Mouse (Mus musculus) myocyte (in vitro differentiated cells): ENCODE data around the gene Sox5. TPM values are rescaled to one million over a fixed set of nuclear protein-coding genes. Genes with fewer than 3 reads are reported as not detected.

Experiments
- H3K27me3 ChIP-seq: one replicate; pipeline ENCODE4 v1.6.1; 2011; ENCODE audit not compliant: control insufficient read depth, insufficient read depth, insufficient read length
- H3K36me3 ChIP-seq: one replicate; pipeline ENCODE4 v1.6.1; 2011; ENCODE audit not compliant: control insufficient read depth, insufficient read depth
- H3K4me2 ChIP-seq: one replicate; pipeline ENCODE4 v1.6.1; 2011; ENCODE audit warnings: low read depth, control low read depth
- H3K4me3 ChIP-seq: one replicate; pipeline ENCODE4 v1.5.1; 2011; ENCODE audit warnings: mild to moderate bottlenecking, control low read depth, moderate library complexity
- H3K79me2 ChIP-seq: one replicate; pipeline ENCODE4 v1.6.1; 2011; ENCODE audit not compliant: control insufficient read depth, insufficient read depth
- H3ac ChIP-seq: one replicate; pipeline ENCODE4 v1.6.1; 2011; ENCODE audit not compliant: control insufficient read depth, insufficient read length
- CEBPB ChIP-seq: IDR thresholded peaks from 2 replicates; pipeline ENCODE4 v1.6.1; 2011; ENCODE audit warnings: mild to moderate bottlenecking, moderate library complexity; ENCODE audit not compliant: poor library complexity, insufficient read depth, severe bottlenecking
- E2F4 ChIP-seq: IDR thresholded peaks from one replicate; pipeline ENCODE4 v1.6.1; 2011; ENCODE audit warnings: mild to moderate bottlenecking, control low read depth, moderate library complexity; ENCODE audit not compliant: insufficient read depth
- MAX ChIP-seq: IDR thresholded peaks from one replicate; pipeline ENCODE4 v1.6.1; 2011; ENCODE audit warnings: low read depth, mild to moderate bottlenecking, control low read depth
- MYOD1 ChIP-seq, 3 experiments: IDR thresholded peaks; one replicate each; pipeline ENCODE4 v1.6.1; 2011; ENCODE audit warnings: control low read depth in 2 of 3, low read depth in 2 of 3, mild to moderate bottlenecking in 2 of 3, moderate library complexity in 1 of 3; ENCODE audit not compliant: insufficient read length in 2 of 3, control insufficient read depth in 1 of 3
- MYOG ChIP-seq, 3 experiments: IDR thresholded peaks; one replicate each; pipeline ENCODE4 v1.6.1; 2011; ENCODE audit warnings: control low read depth in 2 of 3, low read depth in 2 of 3, mild to moderate bottlenecking in 2 of 3; ENCODE audit not compliant: insufficient read length in 2 of 3, control insufficient read depth in 1 of 3, insufficient read depth in 1 of 3
- POLR2A ChIP-seq: IDR thresholded peaks from one replicate; pipeline ENCODE4 v1.6.1; 2011; ENCODE audit warnings: low read depth, mild to moderate bottlenecking, control low read depth, moderate library complexity; ENCODE audit not compliant: insufficient read length
- POLR2AphosphoS2 ChIP-seq: IDR thresholded peaks from one replicate; pipeline ENCODE4 v1.6.1; 2011; ENCODE audit warnings: low read depth, control low read depth; ENCODE audit not compliant: insufficient read length
- REST ChIP-seq: IDR thresholded peaks from one replicate; pipeline ENCODE4 v1.6.1; 2011; ENCODE audit warnings: mild to moderate bottlenecking, control low read depth, moderate library complexity; ENCODE audit not compliant: insufficient read depth, insufficient read length
- SRF ChIP-seq: IDR thresholded peaks from one replicate; pipeline ENCODE4 v1.6.1; 2011; ENCODE audit warnings: low read depth; ENCODE audit not compliant: control insufficient read depth, insufficient read length
- TCF12 ChIP-seq: IDR thresholded peaks from one replicate; pipeline ENCODE4 v1.6.1; 2011; ENCODE audit warnings: mild to moderate bottlenecking, control low read depth; ENCODE audit not compliant: poor library complexity, insufficient read depth, severe bottlenecking
- TCF3 ChIP-seq: IDR thresholded peaks from one replicate; pipeline ENCODE4 v1.6.1; 2011; ENCODE audit warnings: low read depth, control low read depth; ENCODE audit not compliant: insufficient read length
- USF1 ChIP-seq: IDR thresholded peaks from one replicate; pipeline ENCODE4 v1.6.1; 2011; ENCODE audit warnings: low read depth, mild to moderate bottlenecking, control low read depth, moderate library complexity
- polyA plus RNA-seq: library from polyadenylated mRNA; unstranded; fragments of >200 nt; fragmentation: generic; extraction: Trizol; gene quantifications from one replicate; pipeline ENCODE4 v1.2.1, GENCODE M21; 2012; ENCODE audit warnings: missing spikeins

Gene Sox5
- polyA plus RNA-seq, 1 experiment, result 0.50 TPM

GRCm38 (mm10) chr6:144251222-144252170, 530.3 kb downstream of the Sox5 start:
- H3K36me3 ChIP-seq, result no peaks in the 10 kb centered on the region
- no peaks in the 10 kb centered on the region for H3K79me2 ChIP-seq
- no peak for TF ChIP-seq MYOD1 (IDR thresholded peaks at IDR 0.05; ENCODE audit: control insufficient read depth in 1 of 3, insufficient read length in 2 of 3, low read depth in 2 of 3)
- no peak for TF ChIP-seq SRF
- H3K4me3 ChIP-seq, result no peak overlapping the region
- no peak overlapping the region for H3ac ChIP-seq
- H3K27me3 ChIP-seq, result no peaks in the 10 kb centered on the region
- H3K4me2 ChIP-seq, result no peak overlapping the region

- Histone ChIP-seq H3K36me3 (no peaks in the 10 kb centered on the region), H3ac (no peak overlapping the region), H3K4me2 (no peak overlapping the region), H3K27me3 (no peaks in the 10 kb centered on the region), H3K79me2 (no peaks in the 10 kb centered on the region), H3K4me3 (no peak overlapping the region)
- no peak for TF ChIP-seq CEBPB
- no peak for TF ChIP-seq REST
- TF ChIP-seq MAX, result no peak
- no peak for TF ChIP-seq TCF3
- no peak for TF ChIP-seq USF1
- no peak for TF ChIP-seq POLR2AphosphoS2
- no peak for TF ChIP-seq MYOG (IDR thresholded peaks at IDR 0.05; ENCODE audit: control insufficient read depth in 1 of 3, insufficient read depth in 1 of 3, insufficient read length in 2 of 3, low read depth in 2 of 3)
- no peak for TF ChIP-seq TCF12
- TF ChIP-seq E2F4, result no peak
- no peak for TF ChIP-seq POLR2A
- TF ChIP-seq MYOD1 (IDR thresholded peaks at IDR 0.05; ENCODE audit: control insufficient read depth in 1 of 3, insufficient read length in 2 of 3, low read depth in 2 of 3), result no peak
These were observed 531.1 kb downstream of the Sox5 start for GRCm38 (mm10) chr6:144250625-144251181.

- TF ChIP-seq MYOD1 (IDR thresholded peaks at IDR 0.05; ENCODE audit: control insufficient read depth in 1 of 3, insufficient read length in 2 of 3, low read depth in 2 of 3) (no peak), USF1 (no peak), CEBPB (no peak), MAX (no peak), POLR2A (no peak), REST (no peak), MYOG (IDR thresholded peaks at IDR 0.05; ENCODE audit: control insufficient read depth in 1 of 3, insufficient read depth in 1 of 3, insufficient read length in 2 of 3, low read depth in 2 of 3) (no peak), TCF3 (no peak), E2F4 (no peak), TCF12 (no peak), SRF (no peak)
- Histone ChIP-seq H3K27me3 (no peaks in the 10 kb centered on the region), H3K4me2 (no peak overlapping the region), H3K4me3 (no peak overlapping the region), H3K79me2 (no peaks in the 10 kb centered on the region), H3ac (no peak overlapping the region), H3K36me3 (no peaks in the 10 kb centered on the region)
These were observed 545.2 kb downstream of the Sox5 start for GRCm38 (mm10) chr6:144236581-144236980.

- H3K79me2 ChIP-seq, result no peaks in the 10 kb centered on the region
- H3ac ChIP-seq, result no peak overlapping the region
- H3K4me2 ChIP-seq, result no peak overlapping the region
- no peak overlapping the region for H3K4me3 ChIP-seq
- H3K27me3 ChIP-seq, result no peaks in the 10 kb centered on the region
- no peak for TF ChIP-seq REST
- TF ChIP-seq USF1, result no peak
- no peak for TF ChIP-seq TCF12
- no peak for TF ChIP-seq MYOD1 (IDR thresholded peaks at IDR 0.05; ENCODE audit: control insufficient read depth in 1 of 3, insufficient read length in 2 of 3, low read depth in 2 of 3)
- no peak for TF ChIP-seq E2F4
- no peak for TF ChIP-seq POLR2AphosphoS2
- TF ChIP-seq MAX, result no peak
- TF ChIP-seq POLR2A, result no peak
- TF ChIP-seq SRF, result no peak
- no peak for TF ChIP-seq CEBPB
- TF ChIP-seq MYOG (IDR thresholded peaks at IDR 0.05; ENCODE audit: control insufficient read depth in 1 of 3, insufficient read depth in 1 of 3, insufficient read length in 2 of 3, low read depth in 2 of 3), result no peak
- TF ChIP-seq TCF3, result no peak
- H3K36me3 ChIP-seq, result no peaks in the 10 kb centered on the region
These were observed 577.8 kb downstream of the Sox5 start for GRCm38 (mm10) chr6:144203970-144204369.

GRCm38 (mm10) chr6:144203013-144203412, 578.8 kb downstream of the Sox5 start:
- Histone ChIP-seq H3K4me2 (no peak overlapping the region), H3K79me2 (no peaks in the 10 kb centered on the region), H3ac (no peak overlapping the region), H3K27me3 (no peaks in the 10 kb centered on the region), H3K4me3 (no peak overlapping the region), H3K36me3 (no peaks in the 10 kb centered on the region)
- TF ChIP-seq MYOG (IDR thresholded peaks at IDR 0.05; ENCODE audit: control insufficient read depth in 1 of 3, insufficient read depth in 1 of 3, insufficient read length in 2 of 3, low read depth in 2 of 3) (no peak), POLR2A (no peak), E2F4 (no peak), TCF3 (no peak), CEBPB (no peak), POLR2AphosphoS2 (no peak), USF1 (no peak), MYOD1 (IDR thresholded peaks at IDR 0.05; ENCODE audit: control insufficient read depth in 1 of 3, insufficient read length in 2 of 3, low read depth in 2 of 3) (no peak), REST (no peak), SRF (no peak), TCF12 (no peak), MAX (no peak)
